Mouse (Mus musculus): Measurements from ENCODE around the gene Nup93.

Gene Nup93

GRCm38 (mm10) chr8:94187290-94188002 is 26.9 kb upstream of the Nup93 start:
- DNase-seq (ENCODE audit: low spot score), result no peak

DNA sequence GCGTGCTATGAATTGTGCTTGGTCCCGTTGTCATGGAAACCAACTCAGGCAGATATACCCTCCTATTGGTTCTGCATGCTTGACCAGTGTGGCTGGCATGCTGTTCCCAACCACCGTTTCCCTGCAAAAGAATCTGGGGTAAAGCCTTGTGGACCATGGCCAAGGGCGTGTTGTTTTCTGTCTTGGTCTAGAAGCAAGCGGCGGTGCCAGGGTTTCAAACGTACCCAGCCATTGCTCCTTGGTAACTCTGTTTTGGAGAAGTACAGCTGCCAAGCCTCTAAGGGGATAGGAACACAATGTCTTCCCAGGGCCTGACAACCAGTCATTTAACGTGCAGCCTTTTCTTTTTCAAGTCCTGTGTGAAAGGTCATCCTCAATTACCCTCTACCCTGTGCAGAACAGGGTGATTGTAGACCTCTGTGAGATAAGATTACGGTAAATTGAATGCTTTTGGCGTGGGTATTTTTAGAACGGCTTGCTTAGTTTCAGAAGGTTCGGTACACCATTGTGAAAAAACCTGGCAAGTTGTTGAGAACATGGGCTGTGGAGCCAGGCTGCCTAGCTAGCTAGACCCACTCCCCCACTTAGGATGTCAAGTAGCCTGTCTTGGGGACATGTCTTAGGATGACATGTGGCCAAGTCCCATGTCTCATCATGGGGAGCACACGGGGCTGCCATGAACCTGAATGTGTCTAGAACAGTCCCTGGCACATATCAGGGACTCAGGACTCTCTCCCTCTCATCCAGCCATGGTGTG is 24.9 kb upstream of the Nup93 start:
- no peak for DNase-seq (ENCODE audit: low spot score)

GRCm38 (mm10) chr8:94191101-94191691 is 23.2 kb upstream of the Nup93 start:
- DNase-seq (ENCODE audit: low spot score), result no peak

DNA sequence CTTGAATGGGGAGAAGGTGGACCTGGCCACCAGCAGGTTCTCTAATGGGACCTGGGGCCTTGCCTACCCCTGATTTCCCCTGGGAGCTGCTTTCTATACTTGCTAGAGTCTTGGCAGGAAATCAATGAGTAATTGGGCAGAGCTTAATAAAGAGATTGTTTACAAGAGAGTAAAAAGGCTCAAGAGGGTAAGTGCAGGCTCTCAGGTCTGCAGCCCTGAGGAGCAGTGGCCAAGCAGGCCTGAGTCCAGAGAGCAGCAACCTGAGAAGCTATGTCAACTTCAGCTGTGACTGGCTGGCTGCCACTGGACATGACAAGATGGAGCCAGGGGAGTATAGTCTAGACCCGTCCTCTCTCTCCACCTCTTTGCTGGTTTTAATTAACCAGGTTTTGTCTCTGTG is 21.4 kb upstream of the Nup93 start:
- DNase-seq (ENCODE audit: low spot score), result no peak

DNA sequence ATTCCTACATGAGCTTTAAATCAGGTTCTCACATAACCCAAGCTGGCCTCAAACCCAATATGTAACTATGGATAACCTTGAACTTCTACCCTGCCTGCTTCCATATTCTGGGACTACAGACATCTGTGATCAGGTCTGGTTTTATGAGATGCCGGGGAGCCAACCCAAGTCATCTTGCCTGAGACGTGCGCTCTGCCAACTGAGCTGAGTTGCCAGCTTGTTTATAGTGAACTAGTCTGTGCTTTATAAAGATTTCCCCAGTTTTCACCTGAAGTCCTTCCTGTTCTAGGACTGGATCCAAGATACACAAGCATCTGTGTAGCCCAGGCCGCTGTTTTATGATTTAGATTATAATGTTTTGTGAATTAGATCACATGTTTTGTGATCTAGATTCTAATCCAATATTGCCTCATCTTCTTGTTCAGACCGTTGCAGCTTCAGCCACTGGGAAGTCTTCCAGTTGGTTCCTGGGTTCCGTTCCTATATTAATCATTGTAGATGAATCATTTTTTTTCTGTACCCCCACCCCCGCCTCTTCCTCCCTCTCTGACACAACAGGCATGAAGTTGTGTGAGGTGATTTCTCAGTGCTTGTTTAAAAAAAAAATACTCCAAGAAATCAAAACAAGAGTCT is 19.7 kb upstream of the Nup93 start:
- no peak for DNase-seq (ENCODE audit: low spot score)

DNA sequence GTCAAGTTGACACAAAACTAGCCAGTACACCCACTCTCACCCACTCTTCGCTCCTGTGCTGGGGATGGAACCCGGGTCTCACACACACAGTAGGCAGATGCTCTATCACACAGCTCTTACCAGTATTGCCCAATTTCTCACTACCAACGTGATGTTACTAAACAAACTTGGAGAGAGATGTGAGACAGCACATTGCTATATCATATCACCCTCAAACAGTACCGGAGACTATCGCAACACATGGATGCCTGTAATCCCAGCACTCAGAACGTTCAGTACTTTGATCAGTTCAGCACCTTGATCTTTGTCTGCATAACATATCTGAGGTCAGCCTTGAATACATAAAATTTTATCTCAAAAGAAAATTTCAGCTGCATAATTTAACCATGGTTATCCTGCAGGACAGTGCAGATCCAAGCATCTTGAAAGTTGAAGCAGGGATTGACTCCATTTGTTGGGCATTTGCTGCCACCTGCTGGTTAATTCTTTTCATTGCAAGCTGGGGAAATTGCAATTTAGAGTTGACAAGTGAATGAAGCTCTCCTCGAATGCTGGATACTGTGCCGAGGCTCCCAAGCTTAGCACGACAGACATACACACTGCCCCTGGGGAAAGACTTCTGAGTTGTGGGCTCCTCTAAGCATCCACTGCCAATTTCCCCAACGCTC is 15.0 kb upstream of the Nup93 start:
- no peak for DNase-seq (ENCODE audit: low spot score)

DNA sequence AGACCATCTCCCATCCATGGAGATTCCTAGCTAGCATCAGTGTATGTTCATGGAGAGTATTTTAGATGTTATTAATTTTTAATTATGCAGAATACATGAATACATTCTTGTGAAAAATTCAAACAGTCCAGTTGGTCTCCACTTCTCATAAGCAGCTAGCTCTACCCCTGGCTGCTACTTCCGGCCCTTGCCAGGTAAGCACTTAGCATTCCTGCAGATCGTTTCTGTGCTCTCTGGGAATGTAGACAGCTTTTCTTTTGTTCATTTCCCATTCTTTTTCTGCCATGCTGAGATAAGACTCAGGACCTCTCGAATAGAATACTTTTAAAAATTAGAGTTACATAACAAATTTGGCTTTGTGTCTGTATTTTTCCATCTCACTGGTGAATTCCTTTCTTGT is 10.3 kb upstream of the Nup93 start:
- DNase-seq (ENCODE audit: low spot score), result no peak

DNA sequence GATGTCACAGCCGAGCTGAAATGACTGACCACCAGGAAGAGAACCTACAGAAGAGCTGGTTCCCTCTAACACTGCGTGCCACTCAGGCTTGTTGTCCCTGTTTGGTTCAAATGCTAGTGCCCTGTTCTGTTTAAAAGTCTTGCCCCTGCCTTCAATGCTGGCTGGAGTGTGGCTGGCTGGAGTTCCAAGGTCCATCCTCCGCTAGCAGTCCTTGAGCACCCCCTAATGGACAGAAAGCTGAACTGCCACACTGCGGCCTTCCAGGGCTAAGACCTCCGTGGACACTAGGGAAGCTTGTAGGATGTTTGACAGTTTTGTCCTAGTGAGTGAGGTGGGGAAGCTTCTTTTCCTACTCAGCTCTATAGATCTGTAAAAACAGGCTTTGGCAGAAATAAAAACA is 8.6 kb upstream of the Nup93 start:
- no peak for DNase-seq (ENCODE audit: low spot score)

GRCm38 (mm10) chr8:94206256-94206655 is 8.1 kb upstream of the Nup93 start:
- no peak for DNase-seq (ENCODE audit: low spot score)

DNA sequence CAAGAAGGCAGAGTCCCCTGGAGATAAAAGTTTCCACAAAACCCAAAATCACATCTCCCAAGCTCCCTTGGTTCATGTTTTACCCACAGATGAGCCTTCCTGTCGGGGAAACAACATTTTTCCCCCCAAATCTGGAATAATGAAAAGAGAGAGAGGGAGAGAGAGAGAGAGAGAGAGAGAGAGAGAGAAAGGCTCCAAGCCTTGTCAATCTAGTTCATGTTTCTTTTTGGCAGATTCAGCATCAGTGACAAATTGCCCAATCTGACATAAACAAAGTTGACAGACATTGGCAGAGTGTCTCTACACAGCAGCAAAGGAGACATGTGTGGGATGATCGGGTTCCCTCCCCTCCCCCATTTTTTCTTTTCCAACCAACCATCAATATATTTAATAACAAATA is 6.9 kb upstream of the Nup93 start:
- DNase-seq (ENCODE audit: low spot score), result no peak

DNA sequence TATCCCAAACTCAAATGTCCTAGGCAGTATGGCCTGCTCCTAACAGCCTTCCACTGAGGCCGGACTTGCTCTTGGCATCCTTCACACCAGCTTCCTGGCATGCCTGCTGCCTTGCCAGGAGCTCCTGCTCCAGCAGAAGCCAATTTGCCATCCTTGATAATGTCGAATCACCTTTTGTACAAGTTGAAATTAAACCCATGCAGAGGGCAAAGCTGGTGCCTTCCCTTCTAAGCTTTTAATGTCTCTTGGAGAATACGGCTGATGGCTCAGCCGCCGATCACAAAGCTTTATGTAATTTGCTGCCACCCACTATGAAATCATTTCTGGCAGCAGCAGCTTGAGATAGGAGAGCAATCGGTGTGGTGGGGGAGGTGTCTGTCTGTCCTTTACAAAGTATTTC is 4.7 kb upstream of the Nup93 start:
- no peak for DNase-seq (ENCODE audit: low spot score)

DNA sequence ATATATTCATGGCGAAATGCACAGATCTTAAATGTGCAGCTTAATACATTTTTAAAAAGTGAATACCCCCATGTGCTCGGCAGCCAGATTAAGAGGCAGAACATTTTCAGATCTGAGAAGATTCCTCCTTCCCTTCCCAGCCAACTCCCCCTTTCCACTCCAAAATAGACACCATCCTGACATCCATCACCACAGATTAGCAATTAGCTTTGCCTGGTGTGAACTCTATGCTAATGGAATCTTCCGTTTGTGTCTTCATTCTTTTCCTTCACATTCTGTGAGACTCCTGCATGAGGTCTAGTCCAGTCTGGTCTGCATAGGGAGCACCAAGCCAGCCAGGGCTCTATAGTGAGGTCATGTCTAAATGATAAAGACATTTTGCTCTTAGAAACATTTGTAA is 4.1 kb upstream of the Nup93 start:
- DNase-seq (ENCODE audit: low spot score), result no peak

- no peak for DNase-seq (ENCODE audit: low spot score)
These were observed 545 bp upstream of the Nup93 start for GRCm38 (mm10) chr8:94213819-94214218.

GRCm38 (mm10) chr8:94227381-94227939 is 13.1 kb downstream of the Nup93 start:
- no peak for DNase-seq (ENCODE audit: low spot score)

DNA sequence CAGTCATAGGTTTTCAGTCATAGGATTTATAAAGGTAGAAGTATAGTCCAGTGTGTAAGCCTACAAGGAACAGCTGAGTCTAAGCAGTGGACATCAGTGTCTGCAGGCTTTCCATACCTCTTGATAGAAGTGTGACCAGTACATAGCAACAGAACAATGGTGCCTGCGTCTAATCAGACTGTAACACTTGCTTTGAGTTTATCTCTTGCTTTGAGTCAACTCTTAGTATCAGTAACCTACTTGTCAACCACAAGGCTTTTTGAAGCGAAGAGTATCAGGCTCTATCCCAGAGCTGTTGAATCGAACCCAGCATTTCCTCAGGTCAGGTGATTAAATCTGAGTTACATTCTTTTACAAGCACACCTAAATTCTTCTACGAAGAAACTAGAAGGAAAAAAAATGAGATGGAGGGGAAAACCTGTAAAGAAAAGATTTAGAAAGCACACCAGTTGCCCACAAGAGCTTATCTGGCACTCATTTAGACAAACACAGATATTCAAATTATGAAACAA is 25.9 kb downstream of the Nup93 start:
- DNase-seq (ENCODE audit: low spot score), result no peak

DNA sequence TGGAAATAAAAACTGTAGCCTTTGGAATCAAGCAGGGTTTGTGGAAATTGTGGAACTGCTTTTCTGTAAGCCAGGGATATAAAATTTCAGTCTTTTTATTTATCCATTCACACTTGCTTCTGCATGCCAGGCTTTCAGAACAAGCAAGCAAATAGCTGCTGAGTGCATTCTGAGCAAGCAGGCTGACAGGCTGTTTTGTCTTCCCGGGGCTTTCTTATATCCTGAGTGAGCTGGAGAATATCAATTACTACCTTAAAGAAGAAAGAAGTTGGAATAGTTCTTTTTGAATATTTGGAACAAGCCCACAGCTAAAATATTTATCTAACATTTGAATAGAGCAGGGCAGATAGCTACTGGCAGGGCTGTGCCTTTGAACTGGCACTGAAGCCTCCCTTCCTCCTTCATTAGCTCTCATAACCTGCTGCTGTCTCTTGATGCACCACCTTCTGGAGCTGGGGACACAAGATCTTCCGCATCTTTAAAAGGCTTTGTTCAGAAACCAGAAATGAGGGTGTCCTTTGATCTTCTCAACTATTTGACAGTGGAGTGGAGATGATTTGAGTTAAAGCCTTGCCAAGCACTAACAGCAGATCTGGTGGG is 35.6 kb downstream of the Nup93 start:
- no peak for DNase-seq (ENCODE audit: low spot score)

DNA sequence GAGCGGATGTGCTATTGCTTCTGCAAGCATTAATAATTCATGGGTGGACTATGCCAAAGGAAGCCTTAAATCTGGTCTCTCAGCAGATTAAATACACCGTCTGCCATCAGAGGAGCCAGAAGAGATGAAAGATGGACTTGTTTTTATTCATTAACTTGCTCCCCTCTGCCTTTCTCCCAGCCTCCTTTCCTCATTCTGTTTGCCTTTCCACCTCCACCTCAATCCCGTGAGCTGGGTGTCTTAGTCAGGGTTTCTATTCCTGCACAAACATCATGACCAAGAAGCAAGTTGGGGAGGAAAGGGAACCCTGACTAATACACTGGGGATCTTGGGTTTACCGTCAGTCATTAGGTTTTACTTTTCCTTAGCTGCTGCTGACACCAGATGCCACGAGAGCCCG is 44.5 kb downstream of the Nup93 start:
- no peak for DNase-seq (ENCODE audit: low spot score)

- no peak for DNase-seq (ENCODE audit: low spot score)
These were observed 48.4 kb downstream of the Nup93 start for GRCm38 (mm10) chr8:94262626-94263297.

DNA sequence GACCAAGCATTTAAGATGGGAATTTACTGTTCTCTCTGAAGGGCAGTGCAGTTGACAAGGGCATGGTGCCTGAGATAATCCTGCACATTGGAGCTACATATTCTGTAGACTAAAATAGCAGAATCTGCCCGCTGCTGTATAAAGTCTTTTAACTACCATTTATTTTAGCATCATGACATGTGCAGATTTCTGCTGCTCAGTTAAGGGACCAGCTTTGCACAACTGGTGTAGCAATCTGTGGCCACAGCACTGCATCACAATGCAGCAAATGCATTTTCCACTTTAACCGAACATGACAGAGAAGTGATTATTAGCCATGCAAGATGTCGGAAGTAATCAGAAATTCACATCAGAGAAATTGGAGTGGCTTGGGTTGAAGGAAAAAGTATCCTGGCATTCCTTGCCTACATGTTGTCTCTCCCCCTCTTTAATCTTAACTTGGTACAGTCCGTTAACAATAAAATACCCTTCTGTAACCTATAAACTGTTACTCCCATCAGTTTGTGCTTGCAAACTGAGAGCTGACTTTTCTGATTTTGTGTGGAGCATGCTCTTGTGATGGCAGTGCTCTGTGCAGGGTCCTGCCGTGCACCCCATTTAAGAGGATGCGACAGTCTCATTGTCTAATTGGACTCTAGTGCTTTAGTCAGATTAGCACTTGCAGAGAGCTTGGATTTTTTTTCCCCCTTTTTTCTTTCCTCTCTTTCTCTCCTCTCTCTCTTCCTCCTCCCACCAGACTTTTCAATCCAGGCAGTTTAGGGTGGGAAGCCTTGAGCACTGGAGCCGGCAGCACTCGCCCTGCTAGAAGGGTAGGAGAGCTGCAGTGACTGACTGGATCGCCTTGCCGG is 52.2 kb downstream of the Nup93 start:
- DNase-seq (ENCODE audit: low spot score), result no peak

DNA sequence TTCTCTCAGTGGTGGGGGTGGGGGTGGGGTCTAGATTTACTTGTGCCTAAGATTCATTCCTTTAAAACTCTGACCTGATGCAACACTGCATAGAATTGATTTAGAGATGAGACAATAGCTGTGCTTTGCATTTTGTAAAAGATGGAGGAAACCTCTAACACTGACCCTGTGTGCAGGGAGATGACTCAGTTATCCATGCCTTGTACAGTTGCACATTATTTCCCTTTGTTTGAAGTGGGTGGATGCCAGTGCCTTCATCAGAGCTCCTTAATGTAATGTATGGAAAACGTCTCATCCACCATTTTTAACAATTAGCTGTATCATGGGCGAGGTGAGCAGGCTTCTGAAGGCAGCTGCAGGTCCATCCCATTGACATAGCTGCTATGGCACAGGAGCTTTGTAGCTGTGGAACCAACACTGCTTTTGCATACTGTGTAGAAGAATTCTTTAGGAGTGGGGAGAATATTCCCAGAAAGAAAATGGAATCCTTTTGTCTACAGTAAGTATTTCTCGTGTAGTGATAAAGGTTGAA is 54.1 kb downstream of the Nup93 start:
- no peak for DNase-seq (ENCODE audit: low spot score)
